Mouse (Mus musculus): ENCODE measurements around the gene Gk2. TPM values are rescaled to one million over a fixed set of nuclear protein-coding genes. Genes with fewer than 3 reads are reported as not detected.

Gk2 gene
- polyA plus RNA-seq (2012; ENCODE audit: insufficient read depth, low replicate concordance): not detected in 2 replicates

DNA sequence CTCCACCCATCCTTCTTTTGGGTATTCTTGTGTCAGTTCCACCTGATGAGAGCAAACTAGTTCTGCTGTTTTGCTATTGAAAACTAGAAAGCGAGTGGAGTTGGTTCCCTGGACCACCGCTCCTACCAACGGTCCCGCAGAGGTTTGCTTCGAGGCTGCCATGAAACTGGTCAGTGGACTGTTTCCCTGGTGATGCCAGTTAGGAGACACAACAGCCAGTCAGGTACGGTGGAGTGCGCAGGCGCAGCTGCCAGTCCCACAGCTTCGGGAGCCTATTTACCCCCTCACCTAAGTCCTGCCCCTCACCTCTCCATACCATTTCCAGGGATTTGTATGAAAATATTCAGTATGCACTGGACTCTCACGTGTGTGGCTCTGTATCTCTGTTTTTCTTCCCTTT, at the start of gene Gk2:
Gene Gk2, minus strand, starts transcription at position 206 of the 400 bp plus-strand sequence.
- no peaks in the 10 kb centered on the region for H3K4me1 ChIP-seq
- no peaks in the 10 kb centered on the region for H3K27me3 ChIP-seq (replicated peaks)
- H3K9me3 ChIP-seq: peaks cover 20% of the 10 kb centered on the region
- H3K4me3 ChIP-seq (replicated peaks): no peak within 1 kb of the TSS
- no peaks in the 10 kb centered on the region for H3K36me3 ChIP-seq (replicated peaks; ENCODE audit: low read length)
- TF ChIP-seq FLI1 (IDR thresholded peaks at IDR 0.05; ENCODE audit: low read length): no peak
- TF ChIP-seq GATA1 (IDR thresholded peaks at IDR 0.05; ENCODE audit: borderline replicate concordance, low read length): no peak

- no peaks in the 10 kb centered on the region for H3K27me3 ChIP-seq (replicated peaks)
- H3K36me3 ChIP-seq (replicated peaks; ENCODE audit: low read length): no peaks in the 10 kb centered on the region
- H3K4me1 ChIP-seq: no peaks in the 10 kb centered on the region
- H3K9me3 ChIP-seq: no peaks in the 10 kb centered on the region
- H3K4me3 ChIP-seq (replicated peaks): no peak overlapping the region
- no peak for TF ChIP-seq GATA1 (IDR thresholded peaks at IDR 0.05; ENCODE audit: borderline replicate concordance, low read length)
Observed at GRCm38 (mm10) chr5:97498041-97498440, 41.2 kb upstream of the Gk2 start.

- H3K36me3 ChIP-seq (replicated peaks; ENCODE audit: low read length): no peaks in the 10 kb centered on the region
- H3K4me3 ChIP-seq (replicated peaks): no peak overlapping the region
- no peaks in the 10 kb centered on the region for H3K9me3 ChIP-seq
- H3K4me1 ChIP-seq: no peaks in the 10 kb centered on the region
- H3K27me3 ChIP-seq (replicated peaks): no peaks in the 10 kb centered on the region
- TF ChIP-seq FLI1 (IDR thresholded peaks at IDR 0.05; ENCODE audit: low read length): no peak
- no peak for TF ChIP-seq GATA1 (IDR thresholded peaks at IDR 0.05; ENCODE audit: borderline replicate concordance, low read length)
Observed at GRCm38 (mm10) chr5:97495488-97496092, 38.8 kb upstream of the Gk2 start.

DNA sequence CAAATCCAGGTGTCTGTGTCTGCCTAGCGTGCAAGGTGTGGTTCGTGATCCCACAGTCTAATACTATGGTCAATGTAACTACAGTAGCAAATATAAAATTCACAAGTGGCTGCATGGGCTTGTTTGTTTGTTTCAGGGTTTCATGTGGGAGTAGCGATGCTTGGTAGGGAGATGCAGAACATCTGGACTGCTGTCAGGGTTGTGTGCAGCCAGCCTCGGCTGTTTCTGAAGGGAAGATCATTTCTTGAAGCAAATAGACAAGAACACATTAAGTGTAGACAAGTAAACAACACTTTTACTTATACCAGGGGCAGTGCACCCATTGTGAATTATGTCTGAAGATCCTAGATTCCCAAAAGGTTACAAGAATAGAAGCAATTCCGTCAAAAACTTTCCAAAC, 36.6 kb upstream of the Gk2 start:
- no peaks in the 10 kb centered on the region for H3K27me3 ChIP-seq (replicated peaks)
- TF ChIP-seq GATA1 (IDR thresholded peaks at IDR 0.05; ENCODE audit: borderline replicate concordance, low read length) (no peak), FLI1 (IDR thresholded peaks at IDR 0.05; ENCODE audit: low read length) (no peak)
- no peaks in the 10 kb centered on the region for H3K4me1 ChIP-seq
- no peaks in the 10 kb centered on the region for H3K36me3 ChIP-seq (replicated peaks; ENCODE audit: low read length)
- no peaks in the 10 kb centered on the region for H3K9me3 ChIP-seq
- H3K4me3 ChIP-seq (replicated peaks): no peak overlapping the region

DNA sequence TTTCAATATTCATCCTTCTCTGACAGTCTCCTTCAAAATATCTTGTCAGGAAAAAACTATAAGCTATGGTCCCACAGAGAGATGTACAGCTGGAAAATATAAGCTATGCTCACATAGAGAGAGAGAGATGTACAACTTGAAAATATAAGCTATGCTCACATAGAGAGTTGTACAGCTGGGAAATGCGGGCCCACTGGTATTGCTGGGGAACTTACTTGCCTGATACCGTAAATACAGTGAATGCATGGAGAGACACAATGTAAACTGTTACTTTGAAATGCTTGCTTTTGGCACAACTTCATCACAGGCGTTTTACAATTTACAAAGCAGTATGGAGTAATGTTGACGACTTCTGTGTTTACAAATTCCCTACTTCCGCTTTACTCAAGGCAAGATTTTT, 29.3 kb upstream of the Gk2 start:
- Histone ChIP-seq H3K36me3 (replicated peaks; ENCODE audit: low read length) (no peaks in the 10 kb centered on the region), H3K9me3 (0 out of 2 replicates have a peak, but pooled peaks cover 2% of the 10 kb centered on the region), H3K4me3 (replicated peaks) (no peak overlapping the region), H3K4me1 (no peaks in the 10 kb centered on the region), H3K27me3 (replicated peaks) (no peaks in the 10 kb centered on the region)
- no peak for TF ChIP-seq FLI1 (IDR thresholded peaks at IDR 0.05; ENCODE audit: low read length)
- no peak for TF ChIP-seq GATA1 (IDR thresholded peaks at IDR 0.05; ENCODE audit: borderline replicate concordance, low read length)

GRCm38 (mm10) chr5:97479991-97480390, 23.2 kb upstream of the Gk2 start:
- Histone ChIP-seq H3K4me3 (replicated peaks) (no peak overlapping the region), H3K9me3 (peaks cover 10% of the 10 kb centered on the region; the same call in 1 of the 2 replicates), H3K27me3 (replicated peaks) (no peaks in the 10 kb centered on the region), H3K4me1 (no peaks in the 10 kb centered on the region), H3K36me3 (replicated peaks; ENCODE audit: low read length) (no peaks in the 10 kb centered on the region)
- TF ChIP-seq GATA1 (IDR thresholded peaks at IDR 0.05; ENCODE audit: borderline replicate concordance, low read length): no peak
- TF ChIP-seq FLI1 (IDR thresholded peaks at IDR 0.05; ENCODE audit: low read length): no peak

- H3K4me1 ChIP-seq: no peaks in the 10 kb centered on the region
- H3K36me3 ChIP-seq (replicated peaks; ENCODE audit: low read length): no peaks in the 10 kb centered on the region
- no peaks in the 10 kb centered on the region for H3K27me3 ChIP-seq (replicated peaks)
- TF ChIP-seq GATA1 (IDR thresholded peaks at IDR 0.05; ENCODE audit: borderline replicate concordance, low read length) (no peak), FLI1 (IDR thresholded peaks at IDR 0.05; ENCODE audit: low read length) (no peak)
- H3K4me3 ChIP-seq (replicated peaks): no peak overlapping the region
- peaks cover 9% of the 10 kb centered on the region; the same call in 1 of the 2 replicates for H3K9me3 ChIP-seq
Observed at GRCm38 (mm10) chr5:97467246-97467645, 10.4 kb upstream of the Gk2 start.

GRCm38 (mm10) chr5:97466430-97467158, 9.8 kb upstream of the Gk2 start:
- no peaks in the 10 kb centered on the region for H3K27me3 ChIP-seq (replicated peaks)
- TF ChIP-seq FLI1 (IDR thresholded peaks at IDR 0.05; ENCODE audit: low read length) (no peak), GATA1 (IDR thresholded peaks at IDR 0.05; ENCODE audit: borderline replicate concordance, low read length) (no peak)
- peaks cover 9% of the 10 kb centered on the region; the same call in 1 of the 2 replicates for H3K9me3 ChIP-seq
- H3K36me3 ChIP-seq (replicated peaks; ENCODE audit: low read length): no peaks in the 10 kb centered on the region
- no peaks in the 10 kb centered on the region for H3K4me1 ChIP-seq
- no peak overlapping the region for H3K4me3 ChIP-seq (replicated peaks)

DNA sequence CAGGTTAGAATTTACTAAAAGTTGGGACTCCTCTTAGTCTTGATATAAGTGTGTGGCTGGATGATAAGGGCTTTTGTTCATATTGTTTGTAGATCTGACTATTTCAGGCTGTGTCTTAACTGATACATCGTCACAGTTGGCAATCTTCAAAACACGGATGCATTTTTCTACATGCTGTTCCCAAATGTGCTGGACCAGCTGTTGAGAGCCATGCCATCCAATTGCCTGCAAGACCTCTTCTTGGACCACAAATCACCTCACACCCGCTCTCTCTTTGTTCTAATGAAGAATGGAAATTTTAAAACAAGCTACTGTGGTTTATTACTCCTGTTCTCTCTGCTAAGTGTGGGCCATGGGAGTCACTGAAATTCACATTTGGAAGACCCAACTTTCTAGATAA, 9.1 kb upstream of the Gk2 start:
- Histone ChIP-seq H3K9me3 (peaks cover 9% of the 10 kb centered on the region; the same call in 1 of the 2 replicates), H3K27me3 (replicated peaks) (no peaks in the 10 kb centered on the region), H3K36me3 (replicated peaks; ENCODE audit: low read length) (no peaks in the 10 kb centered on the region), H3K4me3 (replicated peaks) (no peak overlapping the region), H3K4me1 (no peaks in the 10 kb centered on the region)
- TF ChIP-seq FLI1 (IDR thresholded peaks at IDR 0.05; ENCODE audit: low read length) (no peak), GATA1 (IDR thresholded peaks at IDR 0.05; ENCODE audit: borderline replicate concordance, low read length) (no peak)

DNA sequence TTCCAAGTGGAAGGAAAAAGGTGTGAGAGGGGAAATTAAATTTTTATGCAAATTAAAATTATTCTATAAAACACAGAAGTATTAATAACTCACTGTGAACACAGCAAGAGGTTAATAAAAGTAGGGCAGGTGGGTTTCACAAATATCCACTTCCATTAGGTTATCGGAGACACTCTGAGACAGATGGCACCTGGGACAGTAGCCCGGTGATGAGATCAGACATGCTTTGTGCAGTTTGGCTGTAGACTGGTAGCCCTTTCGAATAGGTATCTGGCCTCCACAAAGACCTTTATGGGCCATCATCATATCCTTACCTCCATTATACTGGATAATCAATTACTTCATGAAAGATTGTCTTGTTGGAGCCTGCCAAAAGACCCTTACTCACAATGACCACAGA, 6.0 kb upstream of the Gk2 start:
- TF ChIP-seq GATA1 (IDR thresholded peaks at IDR 0.05; ENCODE audit: borderline replicate concordance, low read length): no peak
- TF ChIP-seq FLI1 (IDR thresholded peaks at IDR 0.05; ENCODE audit: low read length): no peak
- Histone ChIP-seq H3K4me1 (no peaks in the 10 kb centered on the region), H3K9me3 (peaks cover 4% of the 10 kb centered on the region), H3K27me3 (replicated peaks) (no peaks in the 10 kb centered on the region), H3K36me3 (replicated peaks; ENCODE audit: low read length) (no peaks in the 10 kb centered on the region), H3K4me3 (replicated peaks) (no peak overlapping the region)
